Mouse (Mus musculus) heart, postnatal 0 days (tissue): ENCODE data around the gene Parp9. TPM values are rescaled to one million over a fixed set of nuclear protein-coding genes. Genes with fewer than 3 reads are reported as not detected.
A peak's percentile ranks its signal among the peaks of the same experiment; 100 is the strongest.
"Not testable (repeated sequence)": the region's sequence is repeated elsewhere in the genome, so short reads cannot be mapped to it uniquely, and the experiment has no call there.

Experiments used
- ATAC-seq: fragments of 200-750 bp; cut with Nextera tagmentation; 2 replicates; pipeline ENCODE4 v1.8.0; 2017; ENCODE audit warnings: low read depth, moderate number of reproducible peaks, moderate library complexity; ENCODE audit not compliant: insufficient read depth
- DNase-seq: peaks from one replicate; pipeline ENCODE4 v3.0.0-alpha.2; 2016; ENCODE audit warnings: low spot score
- H3K27ac ChIP-seq: fragments of 300-500 bp; sonication (generic); 2 replicates; pipeline ENCODE4 v1.5.1; 2014; ENCODE audit warnings: low read depth, mild to moderate bottlenecking
- H3K27me3 ChIP-seq: fragments of 300-500 bp; sonication (generic); 2 replicates; pipeline ENCODE4 v1.6.1; 2014; ENCODE audit warnings: low read length, mixed read lengths; ENCODE audit not compliant: control insufficient read depth, insufficient read depth
- H3K36me3 ChIP-seq: fragments of 300-500 bp; sonication (generic); replicated peaks from 2 replicates; pipeline ENCODE4 v1.6.1; 2014; ENCODE audit warnings: low read length, mixed read lengths; ENCODE audit not compliant: control insufficient read depth, insufficient read depth
- H3K4me1 ChIP-seq: fragments of 300-500 bp; sonication (generic); 2 replicates; pipeline ENCODE4 v1.6.1; 2014; ENCODE audit warnings: antibody characterized with exemption; ENCODE audit not compliant: control insufficient read depth, insufficient read depth
- H3K4me2 ChIP-seq: fragments of 300-500 bp; sonication (generic); 2 replicates; pipeline ENCODE4 v1.6.1; 2014; ENCODE audit warnings: low read depth, mild to moderate bottlenecking, low read length, moderate library complexity
- H3K4me3 ChIP-seq: fragments of 300-500 bp; sonication (generic); 2 replicates; pipeline ENCODE4 v1.5.1; 2014; ENCODE audit warnings: low read depth, low read length
- H3K9ac ChIP-seq: fragments of 300-500 bp; sonication (generic); replicated peaks from 2 replicates; pipeline ENCODE4 v1.6.1; 2014; ENCODE audit warnings: low read depth, low read length, mixed read lengths
- H3K9me3 ChIP-seq: fragments of 300-500 bp; sonication (generic); replicated peaks from 2 replicates; pipeline ENCODE4 v1.6.1; 2016; ENCODE audit warnings: low read length; ENCODE audit not compliant: control insufficient read depth
- CTCF ChIP-seq: IDR thresholded peaks from 2 replicates; pipeline ENCODE4 v1.5.1; 2016; ENCODE audit warnings: antibody characterized with exemption, control low read depth, low read depth
- EP300 ChIP-seq: IDR thresholded peaks from 2 replicates; pipeline ENCODE4 v1.6.1; 2016; ENCODE audit warnings: antibody characterized with exemption, low read depth
- WGBS: fragments of 180-500 bp; shearing (Covaris S2); extraction: QIAGEN DNeasy Blood & Tissue Kit; methylation state at CpG from one replicate; pipeline ENCODE4 v1.1.7; 2014; 5-methylcytosine and 5-hydroxymethylcytosine counted together
- polyA plus RNA-seq: library from polyadenylated mRNA; unstranded; fragments of >200 nt; fragmentation: Nextera tagmentation; extraction: Ambion mirVana; gene quantifications from 2 replicates; pipeline ENCODE4 v1.2.1, GENCODE M21; 2015
- total RNA-seq: library from RNA; depleted of rRNA; stranded (reverse); fragments of >200 nt; gene quantifications from 2 replicates; pipeline ENCODE4 v1.2.3, GENCODE M21; 2014; ENCODE audit warnings: low replicate concordance

Parp9 gene
- total and polyA plus RNA-seq, 2 experiments from 2014 or later: 9.7 to 11.4 TPM

- peak; percentile 71 for DNase-seq
- H3K9ac ChIP-seq: no peak overlapping the region
- peaks cover 9% of the 10 kb centered on the region; the same call in 1 of the 2 replicates for H3K4me1 ChIP-seq
- no peaks in the 10 kb centered on the region for H3K9me3 ChIP-seq
- H3K4me3 ChIP-seq: no peak overlapping the region
- peak; percentile 93 for ATAC-seq
- no peaks in the 10 kb centered on the region for H3K27me3 ChIP-seq
- peak overlapping the region; percentile 21; the same call in 1 of the 2 replicates for H3K4me2 ChIP-seq
- TF ChIP-seq EP300 (no peak), CTCF (no peak)
- peak overlapping the region; percentile 79 for H3K27ac ChIP-seq
- WGBS: 24% methylated on average over 5 of the region's 5 CpGs
- H3K36me3 ChIP-seq: peaks cover 32% of the 10 kb centered on the region
Observed at GRCm38 (mm10) chr16:35949264-35949663, 11.0 kb downstream of the Parp9 start.

DNA sequence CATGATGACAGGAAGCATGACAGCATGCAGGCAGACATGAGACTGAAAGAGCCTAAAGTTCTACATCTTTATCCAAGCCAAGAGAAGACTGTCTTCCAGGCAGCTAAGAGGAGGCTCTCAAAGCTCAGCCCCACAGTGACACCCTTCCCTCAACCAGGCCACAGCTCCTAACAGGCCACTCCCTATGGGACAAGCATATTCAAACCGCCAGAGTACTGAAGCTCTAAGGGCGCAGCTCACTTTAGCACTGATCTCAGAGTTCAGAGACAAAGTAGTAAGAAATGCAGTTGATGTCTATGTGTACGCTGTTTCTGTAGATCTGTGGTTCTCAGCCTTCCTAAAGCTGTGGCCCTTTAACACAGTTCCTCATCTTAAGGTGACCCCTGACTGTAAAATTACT lies 12.9 kb downstream of the Parp9 start:
- no peaks in the 10 kb centered on the region for H3K9me3 ChIP-seq
- WGBS: 87% methylated on average over 3 of the region's 3 CpGs
- no peak overlapping the region for H3K9ac ChIP-seq
- ATAC-seq (no peak), DNase-seq (no peak)
- no peak overlapping the region for H3K4me3 ChIP-seq
- H3K27me3 ChIP-seq: no peaks in the 10 kb centered on the region
- TF ChIP-seq CTCF (no peak), EP300 (no peak)
- H3K27ac ChIP-seq: no peak overlapping the region
- peaks cover 40% of the 10 kb centered on the region for H3K36me3 ChIP-seq
- H3K4me1 ChIP-seq: peaks cover 9% of the 10 kb centered on the region; the same call in 1 of the 2 replicates
- no peak overlapping the region for H3K4me2 ChIP-seq

- ATAC-seq (no peak), DNase-seq (no peak)
- Histone ChIP-seq H3K4me1 (peaks cover 9% of the 10 kb centered on the region; the same call in 1 of the 2 replicates), H3K36me3 (peaks cover 47% of the 10 kb centered on the region), H3K27me3 (no peaks in the 10 kb centered on the region), H3K9ac (no peak overlapping the region), H3K27ac (no peak overlapping the region), H3K9me3 (no peaks in the 10 kb centered on the region), H3K4me2 (no peak overlapping the region), H3K4me3 (no peak overlapping the region)
- TF ChIP-seq CTCF (no peak), EP300 (no peak)
- WGBS: 90% methylated on average over 5 of the region's 5 CpGs
Observed at GRCm38 (mm10) chr16:35952628-35953130, 14.4 kb downstream of the Parp9 start.

DNA sequence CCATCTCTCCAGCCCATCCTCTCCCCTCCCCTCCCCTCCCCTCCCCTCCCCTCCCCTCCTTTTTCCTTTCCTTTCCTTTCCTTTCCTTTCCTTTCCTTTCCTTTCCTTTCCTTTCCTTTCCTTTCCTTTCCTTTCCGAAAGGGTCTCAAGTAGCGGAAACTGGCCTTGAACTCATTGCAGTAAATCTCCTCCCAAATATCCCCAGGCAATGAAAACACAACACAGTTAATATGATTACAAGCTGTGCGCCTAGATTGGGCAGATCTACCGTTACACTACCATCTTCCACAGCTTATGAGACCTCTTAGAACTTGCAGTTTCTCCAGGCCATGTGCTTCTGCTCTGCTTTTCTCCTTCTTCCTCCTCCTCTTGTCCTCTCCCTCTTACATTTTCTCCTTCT lies 27.7 kb downstream of the Parp9 start:
- H3K4me3 ChIP-seq, H3K4me2 ChIP-seq, DNase-seq, H3K9me3 ChIP-seq, ATAC-seq, H3K27me3 ChIP-seq, H3K27ac ChIP-seq, H3K9ac ChIP-seq, H3K4me1 ChIP-seq: not testable (repeated sequence)
- H3K36me3 ChIP-seq: peaks cover 43% of the 10 kb centered on the region
- WGBS: 73% methylated on average over 2 of the region's 4 CpGs

DNA sequence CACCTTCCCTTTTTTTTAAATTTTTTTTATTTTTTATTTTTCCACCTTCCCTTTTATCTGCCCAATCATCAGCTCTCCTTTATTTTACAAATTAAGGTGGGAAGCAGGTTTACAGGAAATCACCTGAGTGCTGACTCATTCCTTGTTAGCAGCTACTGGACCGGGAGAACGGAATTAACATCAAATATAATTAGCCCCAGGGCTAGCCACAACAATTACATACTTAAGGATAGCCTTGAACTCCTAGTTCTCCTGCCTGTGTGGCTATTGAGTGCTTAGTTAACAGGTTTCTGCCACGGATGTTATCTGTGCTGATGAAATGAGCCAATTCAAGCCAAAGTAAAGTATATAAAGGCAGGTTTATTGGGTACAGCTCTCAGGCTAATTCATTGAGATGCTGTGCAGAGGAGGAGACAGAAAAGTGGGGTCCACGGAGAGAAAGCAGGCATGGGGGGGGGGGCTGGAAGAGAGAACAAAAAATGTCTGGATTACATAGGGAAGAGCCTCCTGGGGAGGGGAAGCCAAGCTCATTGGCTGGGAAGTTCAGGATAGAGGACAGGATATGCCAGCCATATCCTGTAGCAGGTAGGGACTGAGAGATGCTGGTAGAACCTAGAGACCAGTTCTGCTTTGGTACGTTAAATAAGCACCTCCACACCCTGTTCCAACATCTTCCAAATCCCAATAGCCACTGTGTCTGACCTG lies 28.3 kb downstream of the Parp9 start:
- no peak overlapping the region for H3K4me3 ChIP-seq
- no peaks in the 10 kb centered on the region for H3K9me3 ChIP-seq
- H3K27me3 ChIP-seq: no peaks in the 10 kb centered on the region
- TF ChIP-seq CTCF (no peak), EP300 (no peak)
- no peaks in the 10 kb centered on the region for H3K4me1 ChIP-seq
- H3K4me2 ChIP-seq: no peak overlapping the region
- no peak overlapping the region for H3K27ac ChIP-seq
- peaks cover 45% of the 10 kb centered on the region for H3K36me3 ChIP-seq
- ATAC-seq (no peak), DNase-seq (no peak)
- 71% methylated on average over 5 of the region's 5 CpGs for WGBS
- no peak overlapping the region for H3K9ac ChIP-seq

GRCm38 (mm10) chr16:35967319-35967718 lies 29.0 kb downstream of the Parp9 start:
- H3K36me3 ChIP-seq: peaks cover 51% of the 10 kb centered on the region
- no peak overlapping the region for H3K4me3 ChIP-seq
- ATAC-seq: no peak
- H3K27ac ChIP-seq: no peak overlapping the region
- no peak overlapping the region for H3K4me2 ChIP-seq
- H3K9me3 ChIP-seq: no peaks in the 10 kb centered on the region
- no peak for DNase-seq
- TF ChIP-seq CTCF: no peak
- no peak for TF ChIP-seq EP300
- 91% methylated on average over 4 of the region's 4 CpGs for WGBS
- H3K4me1 ChIP-seq: no peaks in the 10 kb centered on the region
- H3K27me3 ChIP-seq: no peaks in the 10 kb centered on the region
- H3K9ac ChIP-seq: no peak overlapping the region
